Mouse (Mus musculus) liver, adult (tissue): ENCODE data around the gene Faf1.

Source experiments
- GATA4 ChIP-seq: IDR thresholded peaks from 2 replicates; pipeline ENCODE4 v1.6.1; 2014; ENCODE audit warnings: mild to moderate bottlenecking, low read length; ENCODE audit not compliant: insufficient replicate concordance

Faf1 gene

GRCm38 (mm10) chr4:109658826-109659225 lies 17.6 kb upstream of the Faf1 start:
- no peak for TF ChIP-seq GATA4

- no peak for TF ChIP-seq GATA4
Measured at GRCm38 (mm10) chr4:109659571-109659970, 16.8 kb upstream of the Faf1 start.

- no peak for TF ChIP-seq GATA4
Measured at GRCm38 (mm10) chr4:109660568-109660967, 15.8 kb upstream of the Faf1 start.

- TF ChIP-seq GATA4: no peak
Measured at GRCm38 (mm10) chr4:109661183-109661582, 15.2 kb upstream of the Faf1 start.

- TF ChIP-seq GATA4: no peak
Measured at GRCm38 (mm10) chr4:109662271-109662670, 14.1 kb upstream of the Faf1 start.

- TF ChIP-seq GATA4: no peak
Measured at GRCm38 (mm10) chr4:109664091-109664490, 12.3 kb upstream of the Faf1 start.

GRCm38 (mm10) chr4:109665101-109665981 lies 11.0 kb upstream of the Faf1 start:
- TF ChIP-seq GATA4: no peak

- TF ChIP-seq GATA4: no peak
Measured at GRCm38 (mm10) chr4:109665982-109666460, 10.4 kb upstream of the Faf1 start.

GRCm38 (mm10) chr4:109666461-109667269 lies 9.7 kb upstream of the Faf1 start, which contains the start of gene Cdkn2c:
TSS of gene Cdkn2c (minus strand) at chr4:109667189.
- TF ChIP-seq GATA4: no peak

GRCm38 (mm10) chr4:109667518-109667917 lies 8.9 kb upstream of the Faf1 start:
- TF ChIP-seq GATA4: no peak

- TF ChIP-seq GATA4: no peak
Measured at GRCm38 (mm10) chr4:109670213-109670612, 6.2 kb upstream of the Faf1 start.

- no peak for TF ChIP-seq GATA4
Measured at GRCm38 (mm10) chr4:109671941-109672340, 4.4 kb upstream of the Faf1 start.

- no peak for TF ChIP-seq GATA4
Measured at GRCm38 (mm10) chr4:109674097-109674496, 2.3 kb upstream of the Faf1 start.

- TF ChIP-seq GATA4: no peak
Measured at GRCm38 (mm10) chr4:109677221-109677620, 833 bp downstream of the Faf1 start.

- TF ChIP-seq GATA4: no peak
Measured at GRCm38 (mm10) chr4:109683561-109683960, 7.2 kb downstream of the Faf1 start.

GRCm38 (mm10) chr4:109692674-109693073 lies 16.3 kb downstream of the Faf1 start:
- TF ChIP-seq GATA4: no peak
